Mouse (Mus musculus) ES-E14 (cell line): ENCODE results near the gene Tmem218. TPM values are rescaled to one million over a fixed set of nuclear protein-coding genes. Genes with fewer than 3 reads are reported as not detected.

Experiments
- DNase-seq: peaks from one replicate; pipeline ENCODE4 v3.0.0-alpha.2; 2013; ENCODE audit warnings: low read depth, low spot score
- H3K27ac ChIP-seq: 2 replicates; pipeline ENCODE4 v1.5.1; 2012; ENCODE audit warnings: low read depth, mild to moderate bottlenecking, low read length, moderate library complexity, mixed read lengths; ENCODE audit not compliant: poor library complexity, insufficient read depth, severe bottlenecking
- H3K36me3 ChIP-seq: 2 replicates; pipeline ENCODE4 v1.6.1; 2012; ENCODE audit warnings: mild to moderate bottlenecking, low read length, moderate library complexity, mixed read lengths; ENCODE audit not compliant: control insufficient read depth, poor library complexity, insufficient read depth, severe bottlenecking
- H3K4me1 ChIP-seq, 2 experiments: fragments of 150-350 bp in 1 of 2; sonication (generic) in 1 of 2; 2 replicates each; pipeline ENCODE4 v1.6.1; 2012; ENCODE audit warnings: low read length in 2 of 2, mild to moderate bottlenecking in 1 of 2, mixed read lengths in 1 of 2; ENCODE audit not compliant: control insufficient read depth in 2 of 2, insufficient read depth in 2 of 2, poor library complexity in 1 of 2
- H3K4me3 ChIP-seq, 2 experiments: fragments of 150-350 bp in 1 of 2; sonication (generic) in 1 of 2; 2 replicates each; pipeline ENCODE4 v1.5.1; 2012; ENCODE audit warnings: low read length in 2 of 2, low read depth in 1 of 2, mild to moderate bottlenecking in 1 of 2, mixed read lengths in 1 of 2; ENCODE audit not compliant: insufficient read depth in 1 of 2, poor library complexity in 1 of 2, severe bottlenecking in 1 of 2
- H3K9ac ChIP-seq: 2 replicates; pipeline ENCODE4 v1.6.1; 2012; ENCODE audit warnings: low read depth, mild to moderate bottlenecking, low read length, mixed read lengths; ENCODE audit not compliant: poor library complexity, insufficient read depth, severe bottlenecking
- H3K9me3 ChIP-seq: fragments of 150-350 bp; sonication (generic); 2 replicates; pipeline ENCODE4 v1.6.1; 2012; ENCODE audit warnings: low read depth, mild to moderate bottlenecking, low read length; ENCODE audit not compliant: control insufficient read depth, insufficient read depth
- CHD2 ChIP-seq: IDR thresholded peaks from 2 replicates; pipeline ENCODE4 v1.6.1; 2014; ENCODE audit warnings: mild to moderate bottlenecking, low read depth, low read length, inconsistent platforms
- HCFC1 ChIP-seq: IDR thresholded peaks from 2 replicates; pipeline ENCODE4 v1.6.1; 2012; ENCODE audit warnings: low read length, inconsistent platforms, borderline replicate concordance; ENCODE audit not compliant: insufficient read depth
- MAFK ChIP-seq: IDR thresholded peaks from 2 replicates; pipeline ENCODE4 v1.6.1; 2014; ENCODE audit warnings: mild to moderate bottlenecking, low read depth, low read length, inconsistent platforms; ENCODE audit not compliant: insufficient read depth
- ZC3H11A ChIP-seq: IDR thresholded peaks from 2 replicates; pipeline ENCODE4 v1.6.1; 2012; ENCODE audit warnings: low read depth, mild to moderate bottlenecking, inconsistent platforms, low read length, borderline replicate concordance
- ZNF384 ChIP-seq: IDR thresholded peaks from 2 replicates; pipeline ENCODE4 v1.6.1; 2012; ENCODE audit warnings: low read depth, low read length, inconsistent platforms
- in situ Hi-C, 2 experiments: fragments of 600-800 bp; cut with MboI; formaldehyde crosslinking; loops; one replicate each; pipeline ENCODE4 v1.15.1; 2025; ENCODE audit warnings: low sequenced_read_pairs in 2 of 2, inconsistent platforms in 1 of 2; ENCODE audit not compliant: unreplicated experiment in 2 of 2
- total RNA-seq: library from RNA; depleted of rRNA; stranded (reverse); fragments of 300-350 nt; gene quantifications from 2 replicates; pipeline ENCODE4 v1.2.3, GENCODE M21; 2012

Gene Tmem218
- total RNA-seq, 1 experiment, result 3.3 TPM

GRCm38 (mm10) chr9:37220755-37221154 is 12.7 kb downstream of the Tmem218 start:
- no peaks in the 10 kb centered on the region for H3K36me3 ChIP-seq
- in situ Hi-C loops, result no loop called here
- no peak overlapping the region for H3K4me3 ChIP-seq
- no peak overlapping the region for H3K27ac ChIP-seq
- peaks cover 0 to 4% of the 10 kb centered on the region in 2 experiments; a peak in 2 of 4 replicates for H3K4me1 ChIP-seq
- no peak overlapping the region for H3K9ac ChIP-seq
- no peak for DNase-seq
- no peak for TF ChIP-seq ZC3H11A
- no peak for TF ChIP-seq HCFC1
- TF ChIP-seq ZNF384, result no peak
- TF ChIP-seq CHD2, result no peak
- no peak for TF ChIP-seq MAFK
- no peaks in the 10 kb centered on the region for H3K9me3 ChIP-seq

GRCm38 (mm10) chr9:37225581-37225980 is 17.6 kb downstream of the Tmem218 start:
- H3K27ac ChIP-seq, result no peak overlapping the region
- in situ Hi-C loops, result loop anchor here in 1 of 2 experiments (5.0 kb wide), 1 partner anchor 328 kb away; no protein-coding TSS in a partner anchor
- no peak for DNase-seq
- H3K9ac ChIP-seq, result no peak overlapping the region
- no peaks in the 10 kb centered on the region for H3K9me3 ChIP-seq
- TF ChIP-seq HCFC1, result no peak
- no peak for TF ChIP-seq ZNF384
- no peak for TF ChIP-seq CHD2
- TF ChIP-seq ZC3H11A, result no peak
- no peak for TF ChIP-seq MAFK
- H3K4me3 ChIP-seq, result no peak overlapping the region
- no peaks in the 10 kb centered on the region for H3K4me1 ChIP-seq
- H3K36me3 ChIP-seq, result no peaks in the 10 kb centered on the region

GRCm38 (mm10) chr9:37229880-37230325 is 21.9 kb downstream of the Tmem218 start:
- Histone ChIP-seq H3K27ac (no peak overlapping the region), H3K9me3 (no peaks in the 10 kb centered on the region), H3K9ac (no peak overlapping the region), H3K36me3 (no peaks in the 10 kb centered on the region), H3K4me1 (peaks cover 0 to 3% of the 10 kb centered on the region in 2 experiments; a peak in 1 of 4 replicates), H3K4me3 (no peak overlapping the region)
- in situ Hi-C loops, result loop anchor here in 1 of 2 experiments (5.0 kb wide), 1 partner anchor 333 kb away; no protein-coding TSS in a partner anchor
- TF ChIP-seq ZC3H11A (peak; percentile 88), HCFC1 (no peak), MAFK (no peak), ZNF384 (no peak), CHD2 (no peak)
- DNase-seq, result no peak

- Histone ChIP-seq H3K36me3 (no peaks in the 10 kb centered on the region), H3K4me1 (peaks cover 0 to 3% of the 10 kb centered on the region in 2 experiments; a peak in 1 of 4 replicates), H3K27ac (no peak overlapping the region), H3K4me3 (no peak overlapping the region), H3K9ac (no peak overlapping the region), H3K9me3 (no peaks in the 10 kb centered on the region)
- no peak for TF ChIP-seq HCFC1
- no peak for TF ChIP-seq ZC3H11A
- no peak for TF ChIP-seq CHD2
- no peak for TF ChIP-seq ZNF384
- in situ Hi-C loops, result no loop called here
- no peak for DNase-seq
These were observed 22.6 kb downstream of the Tmem218 start for GRCm38 (mm10) chr9:37230486-37231195.
